Mouse (Mus musculus): ENCODE measurements around the gene Met.

DNA sequence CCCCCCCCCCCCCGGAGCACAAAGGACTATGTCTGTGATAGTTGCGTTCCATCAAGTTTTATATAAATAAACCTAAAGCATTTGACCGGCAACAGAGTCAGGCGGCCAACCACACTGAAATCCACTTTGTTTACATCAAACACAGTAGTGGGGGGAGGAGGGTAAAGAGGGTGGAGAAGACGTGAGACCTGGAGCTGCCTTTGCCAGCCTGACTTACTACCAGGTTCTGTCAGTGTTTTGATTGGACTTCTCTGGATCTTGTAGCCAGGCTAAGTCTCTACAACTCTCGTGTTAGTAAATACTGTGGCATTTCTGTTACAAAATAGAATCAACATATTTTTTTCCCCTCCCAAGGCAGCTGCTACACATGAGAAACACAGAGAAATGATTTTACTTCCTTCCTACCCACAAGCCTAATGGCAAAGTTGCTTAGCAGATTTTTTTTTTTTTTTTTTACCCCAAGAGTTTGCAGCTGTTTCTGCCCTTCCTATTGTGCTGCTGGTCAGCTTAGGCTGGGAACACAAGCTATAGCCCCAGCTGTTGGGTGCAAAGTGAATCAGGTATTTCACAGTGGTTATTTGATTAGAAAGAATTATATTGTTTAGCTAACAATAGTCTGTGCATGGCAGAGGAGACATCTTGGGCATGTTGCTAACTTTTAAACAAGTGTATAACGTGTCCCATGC is 52.3 kb downstream of the Met start:
- TF ChIP-seq CTCF (IDR thresholded peaks at IDR 0.05; ENCODE audit: borderline replicate concordance, insufficient read depth, low read length), result no peak
- no peak for TF ChIP-seq POLR2A (IDR thresholded peaks at IDR 0.05; ENCODE audit: low read depth, low read length)
